Mouse (Mus musculus) bone marrow macrophage, adult 2 months (primary cell): ENCODE data around the gene Ccdc33. TPM values are rescaled to one million over a fixed set of nuclear protein-coding genes. Genes with fewer than 3 reads are reported as not detected.
A peak's percentile ranks its signal among the peaks of the same experiment; 100 is the strongest.

Experiments used
- H3K27ac ChIP-seq: 2 replicates; pipeline ENCODE4 v1.5.1; 2012; ENCODE audit warnings: low read depth, low read length; ENCODE audit not compliant: insufficient read depth
- H3K4me1 ChIP-seq: 2 replicates; pipeline ENCODE4 v1.6.1; 2012; ENCODE audit warnings: low read length; ENCODE audit not compliant: control insufficient read depth, insufficient read depth
- H3K4me3 ChIP-seq: 2 replicates; pipeline ENCODE4 v1.5.1; 2012; ENCODE audit warnings: mild to moderate bottlenecking, low read length, moderate library complexity; ENCODE audit not compliant: insufficient read depth
- CTCF ChIP-seq: IDR thresholded peaks from 2 replicates; pipeline ENCODE4 v1.5.1; 2012; ENCODE audit warnings: low read depth, mild to moderate bottlenecking, low read length, moderate library complexity
- POLR2A ChIP-seq: IDR thresholded peaks from 2 replicates; pipeline ENCODE4 v1.6.1; 2012; ENCODE audit warnings: mild to moderate bottlenecking, low read depth, low read length, borderline replicate concordance
- polyA plus RNA-seq: library from polyadenylated mRNA; stranded (reverse); fragments of >200 nt; gene quantifications from 2 replicates; pipeline ENCODE4 v1.2.4, GENCODE M21; 2012; ENCODE audit not compliant: missing spikeins, insufficient read depth, insufficient read length

Gene Ccdc33
- polyA plus RNA-seq, 1 experiment, result not detected

DNA sequence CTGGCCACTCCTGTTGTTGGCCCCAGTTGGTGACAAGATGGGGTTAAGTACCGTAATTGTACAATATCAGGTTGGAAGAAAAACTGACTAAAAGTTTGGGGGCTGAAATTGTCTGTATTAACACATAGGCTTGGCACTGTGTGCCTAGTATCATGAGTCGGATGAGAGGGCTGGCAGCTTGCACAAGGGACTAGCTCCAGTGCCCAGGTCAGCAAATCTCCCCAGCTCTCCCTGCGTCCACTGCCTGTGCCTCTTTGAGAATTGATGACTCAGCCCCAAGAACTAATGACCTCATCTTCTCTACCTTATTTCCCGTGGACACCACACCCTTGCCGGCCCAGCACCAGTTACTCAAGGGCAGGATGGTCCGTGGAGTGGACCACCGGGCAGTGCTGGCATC lies 68.8 kb downstream of the Ccdc33 start:
- TF ChIP-seq POLR2A (no peak), CTCF (no peak)
- H3K27ac ChIP-seq, result no peak overlapping the region
- no peak overlapping the region for H3K4me3 ChIP-seq
- H3K4me1 ChIP-seq, result no peaks in the 10 kb centered on the region

DNA sequence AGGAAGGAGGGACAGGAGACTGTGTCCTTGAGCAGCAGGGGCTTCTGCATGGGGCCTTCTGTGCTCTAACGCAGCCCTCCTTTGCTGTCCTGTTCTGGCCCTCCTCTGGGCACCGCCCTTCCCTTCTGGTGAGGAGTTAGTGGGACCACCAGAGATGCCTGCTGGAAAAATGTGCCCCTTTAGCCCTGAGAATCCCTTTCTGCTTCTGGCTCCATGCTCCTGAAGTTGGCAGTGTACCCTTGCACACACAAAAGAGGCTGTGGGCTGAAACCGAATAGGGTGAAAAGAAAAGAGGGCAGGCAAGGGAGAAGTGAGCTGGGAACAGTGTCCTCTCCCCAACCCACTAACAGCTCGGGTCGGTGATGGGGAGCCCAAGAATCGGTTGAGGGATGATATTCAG lies 69.4 kb downstream of the Ccdc33 start:
- Histone ChIP-seq H3K4me1 (no peaks in the 10 kb centered on the region), H3K4me3 (no peak overlapping the region), H3K27ac (no peak overlapping the region)
- TF ChIP-seq POLR2A (no peak), CTCF (no peak)

DNA sequence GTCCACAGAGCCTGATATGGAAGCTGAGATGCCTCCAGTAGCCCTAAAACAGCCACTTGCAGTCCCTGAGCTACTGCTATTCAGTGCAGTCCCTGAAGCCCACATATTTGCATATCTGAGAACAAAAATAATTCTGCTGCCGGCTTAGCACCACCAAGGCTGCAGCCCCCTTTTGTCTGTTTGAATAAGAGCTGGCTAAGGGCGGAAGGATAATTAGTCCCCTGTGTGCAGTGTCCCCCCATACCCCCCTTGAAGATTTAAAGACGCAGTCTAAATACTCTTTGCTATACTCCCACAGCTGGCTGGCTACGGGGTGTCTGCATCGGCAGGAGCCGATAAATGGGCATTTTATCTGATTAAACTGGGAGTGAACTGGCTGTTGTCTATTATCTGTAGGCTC lies 70.0 kb downstream of the Ccdc33 start:
- Histone ChIP-seq H3K27ac (no peak overlapping the region), H3K4me1 (no peaks in the 10 kb centered on the region), H3K4me3 (no peak overlapping the region)
- no peak for TF ChIP-seq CTCF
- no peak for TF ChIP-seq POLR2A

DNA sequence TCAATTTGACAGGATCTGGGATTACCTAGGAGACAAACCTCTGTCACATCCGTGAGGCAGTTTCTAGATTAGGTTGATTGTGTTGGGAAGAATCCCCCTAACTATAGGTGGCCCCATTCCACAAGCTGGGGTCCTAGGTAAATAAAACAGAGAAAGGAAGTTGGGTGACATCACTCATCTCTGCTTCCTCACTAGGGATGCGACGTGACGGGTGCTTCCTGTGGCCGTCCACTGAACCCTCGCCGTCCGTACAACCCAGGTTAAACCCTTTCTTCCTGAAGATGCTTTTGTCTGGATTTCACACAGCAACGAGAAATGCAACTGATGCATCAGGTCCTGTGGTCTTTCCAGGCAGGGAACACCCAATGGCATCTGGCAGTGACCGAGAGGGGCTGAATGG lies 71.6 kb downstream of the Ccdc33 start:
- no peak for TF ChIP-seq CTCF
- Histone ChIP-seq H3K4me1 (no peaks in the 10 kb centered on the region), H3K27ac (no peak overlapping the region), H3K4me3 (no peak overlapping the region)

DNA sequence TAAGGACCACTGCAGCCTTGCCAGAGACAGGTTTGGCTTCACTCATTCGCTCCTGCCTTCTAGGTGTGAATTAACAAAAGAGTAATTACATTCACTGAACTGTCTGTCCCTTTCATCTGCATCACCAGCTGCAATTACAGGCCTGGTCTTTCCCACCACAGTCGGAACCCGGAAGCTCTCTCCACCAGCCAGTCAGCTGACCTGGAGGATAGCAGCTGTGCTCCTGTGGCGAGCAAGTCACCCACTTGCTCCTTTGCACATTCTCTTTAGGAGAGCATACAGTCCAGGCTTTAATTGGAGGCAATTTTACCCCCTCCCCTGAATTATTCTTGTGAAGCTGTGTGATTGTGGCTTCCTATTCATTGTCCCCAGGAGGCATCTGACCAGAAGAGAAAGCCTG lies 73.0 kb downstream of the Ccdc33 start:
- Histone ChIP-seq H3K4me3 (no peak overlapping the region), H3K27ac (no peak overlapping the region), H3K4me1 (no peaks in the 10 kb centered on the region)
- TF ChIP-seq CTCF (no peak), POLR2A (no peak)

DNA sequence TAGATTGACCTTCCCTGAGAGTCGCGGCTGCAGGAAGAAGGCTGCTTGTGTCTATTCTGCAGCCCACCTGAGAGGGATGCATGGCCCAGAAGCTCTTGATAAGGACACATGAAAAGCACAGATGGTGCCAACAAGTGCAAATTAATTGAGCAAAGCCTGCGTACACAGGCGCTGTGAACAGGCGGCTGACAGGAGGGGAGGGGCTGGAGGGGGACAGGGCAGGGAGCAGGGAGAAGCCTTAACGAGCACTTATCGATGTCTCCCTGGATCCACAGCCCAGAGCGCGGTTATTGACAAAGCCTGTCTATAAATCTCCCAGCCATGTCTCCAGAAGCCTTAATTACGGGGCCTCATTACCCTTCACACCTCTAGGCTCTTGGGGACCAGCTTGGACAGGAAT lies 73.8 kb downstream of the Ccdc33 start:
- TF ChIP-seq CTCF (no peak), POLR2A (no peak)
- Histone ChIP-seq H3K27ac (no peak overlapping the region), H3K4me1 (no peaks in the 10 kb centered on the region), H3K4me3 (no peak overlapping the region)

DNA sequence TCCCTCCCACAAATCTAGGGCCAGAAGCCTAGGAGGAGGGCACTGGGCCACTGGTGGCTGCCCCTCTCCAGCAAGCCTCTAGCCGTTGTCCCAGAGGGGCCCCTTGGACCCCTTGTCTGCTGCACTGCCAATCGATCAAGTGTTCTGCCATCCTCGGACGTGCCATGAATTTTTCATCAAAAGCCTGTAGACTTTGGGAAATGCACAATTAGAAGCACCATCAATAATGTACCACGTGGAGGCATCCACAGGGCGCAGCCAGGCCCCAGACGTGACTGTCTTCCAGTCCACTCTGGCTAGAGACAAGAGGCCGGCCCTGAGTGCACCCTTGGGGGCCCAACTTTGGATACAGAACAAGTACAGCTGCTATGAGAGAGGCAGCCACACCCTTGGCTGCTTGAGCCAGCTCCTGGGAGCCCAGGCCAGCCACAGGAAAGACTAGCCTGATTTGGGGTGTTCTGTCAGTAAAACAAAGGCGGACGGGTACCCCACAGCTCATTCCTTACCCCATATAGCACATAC lies 75.1 kb downstream of the Ccdc33 start:
- TF ChIP-seq POLR2A (no peak), CTCF (no peak)
- Histone ChIP-seq H3K27ac (no peak overlapping the region), H3K4me3 (no peak overlapping the region), H3K4me1 (no peaks in the 10 kb centered on the region)

DNA sequence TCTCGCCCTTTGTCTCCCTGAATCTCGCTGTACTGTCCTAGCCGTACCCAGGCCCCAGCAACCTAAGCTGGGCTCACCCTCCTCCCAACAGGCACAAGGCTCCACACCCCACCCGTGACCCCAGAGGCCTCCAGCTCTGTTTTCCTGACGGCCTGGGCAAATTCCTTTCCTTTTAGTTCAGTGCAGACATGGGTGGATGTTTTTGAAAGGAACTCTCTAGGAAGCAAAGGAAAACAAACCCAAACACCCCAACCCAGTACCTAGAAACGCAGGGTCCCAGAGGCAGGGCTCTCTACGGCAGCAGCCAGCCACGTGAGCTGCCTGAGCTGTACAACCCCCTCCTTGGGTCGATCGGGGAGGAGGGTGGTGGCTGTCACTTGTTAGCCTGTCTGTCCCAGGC lies 76.2 kb downstream of the Ccdc33 start:
- Histone ChIP-seq H3K4me1 (no peaks in the 10 kb centered on the region), H3K4me3 (no peak overlapping the region), H3K27ac (no peak overlapping the region)
- TF ChIP-seq POLR2A, result no peak
- no peak for TF ChIP-seq CTCF

DNA sequence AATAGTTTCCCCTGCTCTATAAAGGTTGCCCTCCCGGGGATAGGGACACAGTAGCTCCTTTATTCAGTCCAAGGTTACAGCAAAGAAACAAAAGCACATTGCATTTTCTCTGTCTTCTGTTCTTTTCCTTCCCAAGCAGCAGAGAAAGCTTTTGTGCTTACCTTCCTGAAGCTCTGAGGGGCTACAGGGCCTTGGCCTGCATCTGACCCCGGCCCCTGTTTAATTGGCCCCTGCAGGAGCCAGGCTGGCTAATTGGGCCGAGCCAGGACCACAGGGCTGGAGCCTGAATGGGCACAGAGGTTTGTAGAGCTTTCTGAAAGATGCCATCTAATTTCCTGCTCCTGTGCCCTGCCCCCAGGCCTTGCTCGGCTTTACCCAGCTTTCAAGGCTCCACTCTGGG lies 77.6 kb downstream of the Ccdc33 start:
- Histone ChIP-seq H3K27ac (no peak overlapping the region), H3K4me1 (no peaks in the 10 kb centered on the region)
- TF ChIP-seq POLR2A (no peak), CTCF (no peak)

DNA sequence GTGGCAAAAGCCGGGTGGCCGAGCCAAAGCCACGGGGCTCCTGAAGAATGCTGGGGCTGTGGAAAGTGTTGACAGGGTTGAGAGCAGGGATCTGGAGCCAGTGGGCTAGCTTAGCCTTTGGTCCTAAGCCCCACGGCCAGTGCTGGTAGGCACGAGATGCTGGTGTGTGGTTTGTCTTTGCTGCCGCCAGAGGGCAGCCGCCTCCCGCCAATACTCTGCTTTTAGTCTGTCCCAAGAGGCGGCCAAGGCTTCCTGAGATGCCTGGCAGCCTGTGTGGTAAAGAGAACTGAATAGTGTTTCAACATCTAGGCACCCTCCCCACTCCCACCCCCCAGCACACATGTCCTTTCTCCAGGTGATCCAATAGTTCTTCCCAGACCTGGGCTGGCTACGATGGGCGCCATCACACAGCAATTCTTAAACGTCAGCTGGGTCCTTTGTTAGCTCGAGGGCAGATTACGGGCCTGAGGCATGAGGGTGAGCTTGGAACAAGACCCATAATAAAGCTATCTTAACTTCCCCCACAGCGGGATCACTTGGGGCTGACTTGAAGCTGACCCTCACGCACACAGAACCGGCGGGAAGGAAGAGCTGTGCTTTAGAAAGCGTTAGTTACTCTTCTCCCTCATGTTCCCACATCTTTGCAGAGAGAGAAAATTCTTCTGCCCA lies 80.0 kb downstream of the Ccdc33 start:
- Histone ChIP-seq H3K4me3 (no peak overlapping the region), H3K27ac (no peak overlapping the region), H3K4me1 (no peaks in the 10 kb centered on the region)
- TF ChIP-seq CTCF, result peak; percentile 66
- TF ChIP-seq POLR2A, result no peak

More for the DNA sequence above, 77.6 kb downstream of the Ccdc33 start:
- no peak overlapping the region for H3K4me3 ChIP-seq
